Mouse (Mus musculus) midbrain, embryonic 13.5 days (tissue): Measurements from ENCODE around the gene Kmt2d. TPM values are rescaled to one million over a fixed set of nuclear protein-coding genes. Genes with fewer than 3 reads are reported as not detected.
A peak's percentile ranks its signal among the peaks of the same experiment; 100 is the strongest.

Experiments
- ATAC-seq: fragments of 200-750 bp; cut with Nextera tagmentation; 2 replicates; pipeline ENCODE4 v1.8.0; 2017; ENCODE audit warnings: mild to moderate bottlenecking, moderate TSS enrichment, moderate library complexity
- H3K27ac ChIP-seq: fragments of 300-500 bp; sonication (generic); 2 replicates; pipeline ENCODE4 v1.5.1; 2015; ENCODE audit warnings: inconsistent platforms, mild to moderate bottlenecking, moderate library complexity
- H3K27me3 ChIP-seq: fragments of 300-500 bp; sonication (generic); 2 replicates; pipeline ENCODE4 v1.6.1; 2015; ENCODE audit warnings: mild to moderate bottlenecking, inconsistent platforms
- H3K36me3 ChIP-seq: fragments of 300-500 bp; sonication (generic); 2 replicates; pipeline ENCODE4 v1.6.1; 2015; ENCODE audit warnings: mild to moderate bottlenecking, inconsistent platforms
- H3K4me1 ChIP-seq: fragments of 300-500 bp; sonication (generic); replicated peaks from 2 replicates; pipeline ENCODE4 v1.6.1; 2015; ENCODE audit warnings: inconsistent platforms
- H3K4me2 ChIP-seq: fragments of 300-500 bp; sonication (generic); replicated peaks from 2 replicates; pipeline ENCODE4 v1.6.1; 2015; ENCODE audit warnings: moderate library complexity, mild to moderate bottlenecking, inconsistent platforms
- H3K4me3 ChIP-seq: fragments of 300-500 bp; sonication (generic); replicated peaks from 2 replicates; pipeline ENCODE4 v1.5.1; 2015; ENCODE audit warnings: mild to moderate bottlenecking, inconsistent platforms
- H3K9ac ChIP-seq: fragments of 300-500 bp; sonication (generic); replicated peaks from 2 replicates; pipeline ENCODE4 v1.6.1; 2015; ENCODE audit warnings: mild to moderate bottlenecking, inconsistent platforms
- H3K9me3 ChIP-seq: fragments of 300-500 bp; sonication (generic); 2 replicates; pipeline ENCODE4 v1.6.1; 2016; ENCODE audit warnings: mild to moderate bottlenecking, inconsistent platforms
- WGBS: fragments of 180-500 bp; shearing (Covaris S2); methylation state at CpG from one replicate; pipeline ENCODE4 v1.1.7; 2015; 5-methylcytosine and 5-hydroxymethylcytosine counted together
- polyA plus RNA-seq: library from polyadenylated mRNA; unstranded; fragments of >200 nt; fragmentation: Nextera tagmentation; extraction: Ambion mirVana; gene quantifications from 2 replicates; pipeline ENCODE4 v1.2.1, GENCODE M21; 2015

Gene Kmt2d
- polyA plus RNA-seq, 1 experiment from 2014 or later = 13.9 TPM

DNA sequence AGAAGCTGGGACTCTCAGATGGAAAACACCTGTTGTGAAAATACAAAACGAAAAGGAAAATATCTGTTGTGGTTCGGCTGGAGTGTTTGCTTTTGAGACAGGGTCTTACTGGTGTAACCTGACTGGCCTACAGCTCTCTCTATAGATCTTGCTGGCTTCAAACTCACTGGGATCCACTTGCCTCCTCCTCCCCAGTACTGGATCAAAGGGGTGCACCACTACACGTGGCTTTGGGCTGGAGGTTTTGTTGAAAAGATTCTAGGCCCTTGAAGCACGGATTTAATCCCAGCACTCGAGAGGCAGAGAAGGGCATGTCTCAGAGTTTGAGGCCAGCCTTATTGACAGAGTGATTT lies 10.6 kb upstream of the Kmt2d start:
- Histone ChIP-seq H3K4me1 (peaks cover 27% of the 10 kb centered on the region), H3K36me3 (peaks cover 4% of the 10 kb centered on the region; the same call in 1 of the 2 replicates), H3K27me3 (no peaks in the 10 kb centered on the region), H3K4me3 (peak overlapping the region; percentile 71), H3K27ac (peak overlapping the region; percentile 86), H3K9me3 (no peaks in the 10 kb centered on the region), H3K9ac (no peak overlapping the region; the same call in 1 of the 2 replicates), H3K4me2 (peak overlapping the region; percentile 83)
- WGBS = 4% methylated on average over 5 of the region's 5 CpGs
- ATAC-seq = peak; percentile 59

- peak; percentile 96 for ATAC-seq
- Histone ChIP-seq H3K4me1 (peaks cover 27% of the 10 kb centered on the region), H3K27ac (peak overlapping the region; percentile 86), H3K36me3 (peaks cover 4% of the 10 kb centered on the region; the same call in 1 of the 2 replicates), H3K4me3 (peak overlapping the region; percentile 71), H3K4me2 (peak overlapping the region; percentile 83), H3K9ac (peak overlapping the region; percentile 74), H3K9me3 (no peaks in the 10 kb centered on the region), H3K27me3 (no peaks in the 10 kb centered on the region)
- WGBS = under 1% methylated on average over 44 of the region's 48 CpGs
Observed at GRCm38 (mm10) chr15:98880978-98881655, 10.1 kb upstream of the Kmt2d start.

GRCm38 (mm10) chr15:98877331-98877730 lies 6.3 kb upstream of the Kmt2d start:
- Histone ChIP-seq H3K9ac (no peak overlapping the region), H3K27ac (no peak overlapping the region), H3K4me1 (peaks cover 37% of the 10 kb centered on the region), H3K4me2 (no peak overlapping the region), H3K36me3 (peaks cover 4% of the 10 kb centered on the region; the same call in 1 of the 2 replicates), H3K27me3 (no peaks in the 10 kb centered on the region), H3K4me3 (no peak overlapping the region), H3K9me3 (no peaks in the 10 kb centered on the region)
- WGBS = 6% methylated on average over 3 of the region's 3 CpGs
- ATAC-seq = no peak

DNA sequence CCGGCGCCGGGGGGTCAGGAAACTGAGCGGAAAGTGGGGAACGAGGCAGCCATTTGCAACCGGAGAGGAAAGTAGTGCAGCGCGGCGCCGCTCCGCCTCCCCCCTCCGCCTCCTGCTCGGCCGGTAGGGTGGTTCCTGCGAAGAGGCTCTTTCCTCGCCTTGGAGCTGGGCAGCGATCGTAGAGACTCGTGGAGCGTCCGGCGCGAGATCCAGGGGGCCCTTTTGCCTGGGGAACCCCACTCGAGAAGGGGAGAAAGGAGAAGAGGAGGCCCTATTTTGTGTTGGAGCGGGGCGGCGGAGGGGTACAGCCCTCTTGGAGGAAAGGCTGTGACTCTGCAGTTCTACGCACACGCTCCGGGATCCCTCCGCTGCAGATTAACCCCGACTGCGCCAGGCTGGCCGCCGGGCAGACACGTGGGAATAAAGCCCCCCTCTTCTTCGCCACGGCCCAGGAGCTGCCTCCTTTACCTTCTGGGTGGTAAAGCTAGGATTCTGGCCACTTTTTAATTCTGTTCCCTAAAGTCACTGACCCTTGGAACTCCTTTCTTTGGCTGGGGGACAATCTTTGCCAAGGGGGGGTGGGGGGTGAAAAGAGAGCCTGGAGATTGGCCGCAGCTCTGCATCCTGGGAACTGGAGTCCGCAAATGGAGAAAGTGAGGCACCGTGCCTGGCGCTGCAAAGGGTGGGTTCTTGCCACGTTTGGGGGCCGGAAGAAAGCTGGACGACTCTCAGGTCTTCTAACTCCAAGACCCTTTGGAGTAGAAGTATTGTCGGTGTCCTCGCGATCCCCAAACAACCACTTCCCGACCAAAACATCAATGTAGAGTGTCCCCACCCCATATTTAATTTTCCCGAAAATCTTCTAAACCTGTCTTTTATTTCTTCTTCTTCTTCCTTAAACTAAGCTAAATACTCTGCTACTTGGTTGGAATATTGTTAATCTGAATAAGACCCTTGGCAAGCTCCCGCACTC lies 1.2 kb upstream of the Kmt2d start:
- peak; percentile 83 for ATAC-seq
- H3K9me3 ChIP-seq = no peaks in the 10 kb centered on the region
- peak overlapping the region; percentile 99 for H3K27ac ChIP-seq
- no peaks in the 10 kb centered on the region for H3K36me3 ChIP-seq
- peaks cover 43% of the 10 kb centered on the region for H3K4me1 ChIP-seq
- H3K9ac ChIP-seq = peak overlapping the region; percentile 99
- 2% methylated on average over 49 of the region's 51 CpGs for WGBS
- no peaks in the 10 kb centered on the region for H3K27me3 ChIP-seq
- H3K4me2 ChIP-seq = peak overlapping the region; percentile 100
- peak overlapping the region; percentile 100 for H3K4me3 ChIP-seq

DNA sequence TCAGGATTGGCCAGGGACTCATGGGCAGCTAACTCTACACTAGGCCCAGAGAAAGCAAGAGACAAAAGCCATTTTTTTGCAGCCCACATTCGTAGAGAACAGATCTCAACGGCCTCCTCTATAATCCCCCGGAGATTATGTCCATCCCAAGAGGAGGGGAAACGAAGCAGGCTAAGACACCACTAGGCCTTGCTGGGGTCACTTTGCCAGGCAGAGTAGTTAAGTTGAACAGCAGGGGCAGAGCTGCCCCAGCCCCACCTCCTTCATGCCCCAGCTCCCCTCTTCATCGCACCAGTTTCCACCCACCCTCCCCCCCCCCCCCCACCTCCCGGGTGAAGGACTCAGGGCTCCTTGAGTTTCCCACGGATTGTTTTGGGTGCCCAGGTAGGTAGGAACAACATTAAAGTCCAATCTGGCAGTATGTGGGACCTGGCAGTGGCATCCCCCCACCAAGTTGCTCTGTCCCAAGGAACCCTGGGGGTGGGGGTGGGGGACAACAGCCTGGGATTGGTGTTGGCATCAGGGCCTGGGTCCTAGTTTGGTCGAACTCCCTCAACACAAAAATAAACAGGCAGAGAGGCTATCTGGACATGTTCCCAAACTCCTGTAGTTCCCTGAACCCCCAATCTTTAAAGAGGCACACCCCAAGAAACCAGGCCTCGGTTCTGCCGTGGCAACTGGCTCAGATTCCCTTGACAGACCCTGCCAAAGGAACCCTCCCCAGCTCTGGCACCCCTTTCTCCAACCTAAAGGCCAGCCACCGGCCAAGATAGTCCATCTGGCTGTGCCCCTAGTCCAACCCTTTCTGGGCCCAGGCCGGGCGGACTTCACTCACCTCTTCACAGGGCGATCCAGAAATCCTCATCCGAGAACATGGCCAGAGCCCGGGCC lies 580 bp downstream of the Kmt2d start:
- Histone ChIP-seq H3K27me3 (no peaks in the 10 kb centered on the region), H3K9me3 (no peaks in the 10 kb centered on the region), H3K4me1 (peaks cover 50% of the 10 kb centered on the region), H3K36me3 (peaks cover 12% of the 10 kb centered on the region), H3K4me3 (peak overlapping the region; percentile 100), H3K9ac (peak overlapping the region; percentile 99), H3K4me2 (peak overlapping the region; percentile 100), H3K27ac (peak overlapping the region; percentile 99)
- under 1% methylated on average over 16 of the region's 16 CpGs for WGBS
- ATAC-seq = no peak

- Histone ChIP-seq H3K9ac (peak overlapping the region; percentile 99), H3K9me3 (no peaks in the 10 kb centered on the region), H3K4me3 (peak overlapping the region; percentile 100), H3K36me3 (peaks cover 21% of the 10 kb centered on the region), H3K4me1 (peaks cover 50% of the 10 kb centered on the region), H3K4me2 (peak overlapping the region; percentile 100), H3K27me3 (no peaks in the 10 kb centered on the region), H3K27ac (peak overlapping the region; percentile 11; the same call in 1 of the 2 replicates)
- 9% methylated on average over 8 of the region's 8 CpGs for WGBS
- no peak for ATAC-seq
Observed at GRCm38 (mm10) chr15:98869342-98870178, 1.4 kb downstream of the Kmt2d start.

- Histone ChIP-seq H3K9ac (peak overlapping the region; percentile 99), H3K9me3 (no peaks in the 10 kb centered on the region), H3K4me1 (peaks cover 50% of the 10 kb centered on the region), H3K4me2 (peak overlapping the region; percentile 100), H3K27ac (no peak overlapping the region), H3K4me3 (peak overlapping the region; percentile 100), H3K27me3 (no peaks in the 10 kb centered on the region), H3K36me3 (peaks cover 31% of the 10 kb centered on the region)
- WGBS = 32% methylated on average over 11 of the region's 11 CpGs
- ATAC-seq = no peak
Observed at GRCm38 (mm10) chr15:98868346-98869063, 2.5 kb downstream of the Kmt2d start.

GRCm38 (mm10) chr15:98867321-98867720 lies 3.7 kb downstream of the Kmt2d start:
- WGBS = 78% methylated on average over 6 of the region's 6 CpGs
- peak overlapping the region; percentile 100 for H3K4me3 ChIP-seq
- peak overlapping the region; percentile 100 for H3K4me2 ChIP-seq
- H3K27ac ChIP-seq = no peak overlapping the region
- ATAC-seq = no peak
- H3K4me1 ChIP-seq = peaks cover 40% of the 10 kb centered on the region
- 0 out of 2 replicates have a peak overlapping the region, but pooled peaks have one; percentile 2 for H3K9ac ChIP-seq
- no peaks in the 10 kb centered on the region for H3K27me3 ChIP-seq
- H3K36me3 ChIP-seq = peaks cover 43% of the 10 kb centered on the region
- no peaks in the 10 kb centered on the region for H3K9me3 ChIP-seq

DNA sequence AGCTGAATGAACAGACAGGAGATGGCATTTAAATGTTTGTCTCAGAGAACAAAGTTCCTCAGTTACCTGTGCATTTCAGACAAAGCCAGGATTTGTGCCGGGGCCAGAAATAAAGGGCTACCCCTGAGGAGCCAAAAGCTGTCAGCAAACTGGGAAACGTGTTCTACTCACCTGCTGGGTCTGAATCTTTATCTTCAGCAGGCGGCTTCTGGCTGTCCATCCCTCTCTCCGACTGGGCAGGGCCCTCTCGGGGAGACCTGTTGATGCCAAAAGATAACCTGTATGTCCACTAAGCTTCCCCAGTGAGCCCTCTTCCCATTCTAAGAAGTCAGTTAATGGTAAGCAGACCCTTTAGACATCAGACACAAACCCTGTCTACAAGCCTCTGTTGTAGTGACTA lies 4.5 kb downstream of the Kmt2d start:
- H3K4me3 ChIP-seq = no peak overlapping the region
- no peak overlapping the region for H3K27ac ChIP-seq
- H3K4me1 ChIP-seq = peaks cover 40% of the 10 kb centered on the region
- no peak overlapping the region for H3K4me2 ChIP-seq
- H3K9me3 ChIP-seq = no peaks in the 10 kb centered on the region
- peaks cover 51% of the 10 kb centered on the region for H3K36me3 ChIP-seq
- H3K9ac ChIP-seq = no peak overlapping the region
- H3K27me3 ChIP-seq = no peaks in the 10 kb centered on the region
- 90% methylated on average over 5 of the region's 5 CpGs for WGBS
- no peak for ATAC-seq

- Histone ChIP-seq H3K4me3 (no peak overlapping the region), H3K4me2 (no peak overlapping the region), H3K9ac (no peak overlapping the region), H3K4me1 (peaks cover 40% of the 10 kb centered on the region), H3K9me3 (no peaks in the 10 kb centered on the region), H3K27ac (no peak overlapping the region), H3K36me3 (peaks cover 59% of the 10 kb centered on the region), H3K27me3 (no peaks in the 10 kb centered on the region)
- WGBS = 93% methylated on average over 8 of the region's 8 CpGs
- ATAC-seq = no peak
Observed at GRCm38 (mm10) chr15:98865771-98866170, 5.2 kb downstream of the Kmt2d start.
